Mouse (Mus musculus) cerebellum, adult 2 months (tissue): Measurements from ENCODE around the gene Ncoa1. TPM values are rescaled to one million over a fixed set of nuclear protein-coding genes. Genes with fewer than 3 reads are reported as not detected.

Source experiments
- DNase-seq, 2 experiments: peaks; one replicate each; pipeline ENCODE4 v3.0.0; 2021
- H3K27ac ChIP-seq: fragments of 200-500 bp; 2 replicates; pipeline ENCODE4 v1.5.1; 2012; ENCODE audit warnings: low read length, control low read depth, inconsistent platforms; ENCODE audit not compliant: insufficient read depth
- H3K27me3 ChIP-seq: fragments of 200-500 bp; 2 replicates; pipeline ENCODE4 v1.6.1; 2012; ENCODE audit warnings: inconsistent platforms, mild to moderate bottlenecking, low read length, moderate library complexity; ENCODE audit not compliant: control insufficient read depth, insufficient read depth
- H3K4me1 ChIP-seq: fragments of 200-500 bp; 2 replicates; pipeline ENCODE4 v1.6.1; 2011; ENCODE audit warnings: low read length; ENCODE audit not compliant: control insufficient read depth, insufficient read depth
- H3K4me3 ChIP-seq: fragments of 200-500 bp; replicated peaks from 2 replicates; pipeline ENCODE3; 2011; ENCODE audit warnings: mild to moderate bottlenecking, low read depth, low read length, control low read depth; ENCODE audit not compliant: insufficient read depth
- CTCF ChIP-seq: fragments of 200-500 bp; IDR thresholded peaks from 2 replicates; pipeline ENCODE4 v1.5.1; 2011; ENCODE audit warnings: low read depth, mild to moderate bottlenecking, control low read depth, low read length, moderate library complexity, borderline replicate concordance; ENCODE audit not compliant: insufficient read depth
- POLR2A ChIP-seq: fragments of 200-500 bp; IDR thresholded peaks from 2 replicates; pipeline ENCODE4 v1.6.1; 2011; ENCODE audit warnings: low read length, control low read depth, borderline replicate concordance; ENCODE audit not compliant: insufficient read depth
- WGBS: fragments of 180-500 bp; shearing (Covaris S2); methylation state at CpG from one replicate; pipeline ENCODE4 v1.1.7; 2018; 5-methylcytosine and 5-hydroxymethylcytosine counted together
- polyA plus RNA-seq: library from polyadenylated mRNA; depleted of rRNA; stranded (reverse); fragments of >200 nt; gene quantifications from 2 replicates; pipeline ENCODE4 v1.2.3, GENCODE M21; 2012; rRNA removed

The Ncoa1 gene
- polyA plus RNA-seq, 1 experiment: 60.6 TPM

GRCm38 (mm10) chr12:4206106-4206505 lies 270.9 kb downstream of the Ncoa1 start:
- Histone ChIP-seq H3K4me3 (no peak overlapping the region), H3K27me3 (no peaks in the 10 kb centered on the region), H3K27ac (no peak overlapping the region), H3K4me1 (no peaks in the 10 kb centered on the region)
- 91% methylated on average over 11 of the region's 11 CpGs for WGBS
- DNase-seq: no peak
- TF ChIP-seq CTCF (no peak), POLR2A (no peak)

GRCm38 (mm10) chr12:4202206-4202605 lies 274.8 kb downstream of the Ncoa1 start:
- no peaks in the 10 kb centered on the region for H3K27me3 ChIP-seq
- peak in 1 of 2 experiments; percentile 13 for DNase-seq
- H3K27ac ChIP-seq: no peak overlapping the region
- H3K4me1 ChIP-seq: no peaks in the 10 kb centered on the region
- H3K4me3 ChIP-seq: no peak overlapping the region
- 64% methylated on average over 4 of the region's 4 CpGs for WGBS
- TF ChIP-seq CTCF (no peak), POLR2A (no peak)

- DNase-seq: peak; percentile 31 to 53
- Histone ChIP-seq H3K4me1 (no peaks in the 10 kb centered on the region), H3K27me3 (no peaks in the 10 kb centered on the region), H3K27ac (no peak overlapping the region), H3K4me3 (no peak overlapping the region)
- 51% methylated on average over 13 of the region's 13 CpGs for WGBS
- no peak for TF ChIP-seq CTCF
- TF ChIP-seq POLR2A: no peak
Measured at GRCm38 (mm10) chr12:4201454-4202200, 275.4 kb downstream of the Ncoa1 start.

- DNase-seq: peak in 1 of 2 experiments; percentile 5
- Histone ChIP-seq H3K27ac (no peak overlapping the region), H3K27me3 (no peaks in the 10 kb centered on the region), H3K4me1 (peaks cover under 1% of the 10 kb centered on the region; the same call in 1 of the 2 replicates), H3K4me3 (no peak overlapping the region)
- TF ChIP-seq POLR2A: no peak
- no peak for TF ChIP-seq CTCF
- WGBS: 91% methylated on average over 11 of the region's 11 CpGs
Measured at GRCm38 (mm10) chr12:4199271-4199670, 277.7 kb downstream of the Ncoa1 start.

GRCm38 (mm10) chr12:4198702-4199101 lies 278.3 kb downstream of the Ncoa1 start:
- Histone ChIP-seq H3K4me1 (peaks cover 6% of the 10 kb centered on the region), H3K27me3 (no peaks in the 10 kb centered on the region), H3K27ac (no peak overlapping the region), H3K4me3 (no peak overlapping the region)
- WGBS: 92% methylated on average over 4 of the region's 4 CpGs
- no peak for TF ChIP-seq POLR2A
- peak in 1 of 2 experiments; percentile 4 for DNase-seq

Other genes starting within 250 kb of the Ncoa1 start
- gene Ptrhd1, start 243.2 kb downstream of the Ncoa1 start, polyA plus RNA-seq: 6.3 and 6.7 TPM in 2 replicates
- gene Cenpo, start 242.9 kb downstream of the Ncoa1 start, polyA plus RNA-seq: 10.4 and 11.3 TPM in 2 replicates
- gene Itsn2, start 115.5 kb upstream of the Ncoa1 start, polyA plus RNA-seq: 26.5 and 27.5 TPM in 2 replicates
- gene Gm3625, start 115.7 kb upstream of the Ncoa1 start, polyA plus RNA-seq: not detected in 2 replicates